Mouse (Mus musculus): ENCODE data around the gene Slc17a7. TPM values are rescaled to one million over a fixed set of nuclear protein-coding genes. Genes with fewer than 3 reads are reported as not detected.
"Not testable (repeated sequence)": the region's sequence is repeated elsewhere in the genome, so short reads cannot be mapped to it uniquely, and the experiment has no call there.

Slc17a7 gene
- polyA plus RNA-seq, 1 experiment from 2014 or later: not detected

GRCm38 (mm10) chr7:45147899-45148298 is 15.8 kb upstream of the Slc17a7 start:
- H3K4me1 ChIP-seq (replicated peaks): peaks cover 30% of the 10 kb centered on the region
- no peak overlapping the region for H3K27ac ChIP-seq (replicated peaks)
- ATAC-seq (ENCODE audit: insufficient read depth): peak; percentile 34
- no peak overlapping the region for H3K4me3 ChIP-seq (replicated peaks)
- no peaks in the 10 kb centered on the region for H3K9me3 ChIP-seq (replicated peaks)
- H3K4me2 ChIP-seq: no peak overlapping the region
- WGBS (ENCODE audit: insufficient replicate concordance): 75% methylated on average over 11 of the region's 11 CpGs
- no peak overlapping the region for H3K9ac ChIP-seq
- H3K36me3 ChIP-seq (replicated peaks): peaks cover 36% of the 10 kb centered on the region
- H3K27me3 ChIP-seq: no peaks in the 10 kb centered on the region

- Histone ChIP-seq H3K27ac (replicated peaks) (no peak overlapping the region), H3K36me3 (replicated peaks) (peaks cover 30% of the 10 kb centered on the region)
- 50% methylated on average over 4 of the region's 4 CpGs for WGBS (ENCODE audit: insufficient replicate concordance)
These were observed 15.1 kb upstream of the Slc17a7 start for GRCm38 (mm10) chr7:45148534-45149098.

GRCm38 (mm10) chr7:45149545-45149944 is 14.2 kb upstream of the Slc17a7 start:
- H3K4me1 ChIP-seq (replicated peaks): peaks cover 40% of the 10 kb centered on the region
- H3K9me3 ChIP-seq (replicated peaks): no peaks in the 10 kb centered on the region
- no peaks in the 10 kb centered on the region for H3K27me3 ChIP-seq
- no peak overlapping the region for H3K4me3 ChIP-seq (replicated peaks)
- no peak for ATAC-seq (ENCODE audit: insufficient read depth)
- peaks cover 21% of the 10 kb centered on the region for H3K36me3 ChIP-seq (replicated peaks)
- no peak overlapping the region for H3K27ac ChIP-seq (replicated peaks)
- no peak overlapping the region for H3K9ac ChIP-seq
- H3K4me2 ChIP-seq: no peak overlapping the region
- WGBS (ENCODE audit: insufficient replicate concordance): 75% methylated on average over 6 of the region's 6 CpGs

More at GRCm38 (mm10) chr7:45148534-45149098, 15.1 kb upstream of the Slc17a7 start:
- Histone ChIP-seq H3K4me2 (no peak overlapping the region), H3K27me3 (no peaks in the 10 kb centered on the region), H3K4me3 (replicated peaks) (no peak overlapping the region), H3K9ac (no peak overlapping the region), H3K9me3 (replicated peaks) (no peaks in the 10 kb centered on the region), H3K4me1 (replicated peaks) (peaks cover 37% of the 10 kb centered on the region)
- no peak for ATAC-seq (ENCODE audit: insufficient read depth)

GRCm38 (mm10) chr7:45150321-45150720 is 13.4 kb upstream of the Slc17a7 start:
- 70% methylated on average over 4 of the region's 4 CpGs for WGBS (ENCODE audit: insufficient replicate concordance)
- no peak for ATAC-seq (ENCODE audit: insufficient read depth)
- Histone ChIP-seq H3K9ac (no peak overlapping the region), H3K4me3 (replicated peaks) (no peak overlapping the region), H3K4me2 (no peak overlapping the region), H3K4me1 (replicated peaks) (peaks cover 48% of the 10 kb centered on the region), H3K27me3 (no peaks in the 10 kb centered on the region), H3K36me3 (replicated peaks) (peaks cover 17% of the 10 kb centered on the region), H3K9me3 (replicated peaks) (no peaks in the 10 kb centered on the region), H3K27ac (replicated peaks) (no peak overlapping the region)

GRCm38 (mm10) chr7:45151303-45151702 is 12.4 kb upstream of the Slc17a7 start:
- Histone ChIP-seq H3K9me3 (replicated peaks) (no peaks in the 10 kb centered on the region), H3K27ac (replicated peaks) (no peak overlapping the region), H3K4me2 (no peak overlapping the region), H3K27me3 (no peaks in the 10 kb centered on the region), H3K4me3 (replicated peaks) (no peak overlapping the region), H3K9ac (no peak overlapping the region), H3K4me1 (replicated peaks) (peaks cover 52% of the 10 kb centered on the region), H3K36me3 (replicated peaks) (peaks cover 7% of the 10 kb centered on the region; the same call in 1 of the 2 replicates)
- no peak for ATAC-seq (ENCODE audit: insufficient read depth)
- 65% methylated on average over 11 of the region's 11 CpGs for WGBS (ENCODE audit: insufficient replicate concordance)

GRCm38 (mm10) chr7:45153052-45153451 is 10.7 kb upstream of the Slc17a7 start:
- not testable (repeated sequence) for H3K27me3 ChIP-seq; H3K9me3 ChIP-seq (replicated peaks); ATAC-seq (ENCODE audit: insufficient read depth); H3K36me3 ChIP-seq (replicated peaks)
- peak overlapping the region; percentile 91 for H3K9ac ChIP-seq
- WGBS (ENCODE audit: insufficient replicate concordance): 68% methylated on average over 2 of the region's 2 CpGs
- H3K4me3 ChIP-seq (replicated peaks): peak overlapping the region; percentile 90
- peak overlapping the region; percentile 95; the same call in 1 of the 2 replicates for H3K27ac ChIP-seq (replicated peaks)
- peak overlapping the region; percentile 89 for H3K4me2 ChIP-seq
- peaks cover 44% of the 10 kb centered on the region for H3K4me1 ChIP-seq (replicated peaks)

- Histone ChIP-seq H3K27ac (replicated peaks) (peak overlapping the region; percentile 95), H3K9me3 (replicated peaks) (no peaks in the 10 kb centered on the region), H3K4me3 (replicated peaks) (peak overlapping the region; percentile 90), H3K4me2 (peak overlapping the region; percentile 89), H3K9ac (peak overlapping the region; percentile 91), H3K36me3 (replicated peaks) (peaks cover 9% of the 10 kb centered on the region; the same call in 1 of the 2 replicates), H3K4me1 (replicated peaks) (peaks cover 39% of the 10 kb centered on the region), H3K27me3 (no peaks in the 10 kb centered on the region)
- no peak for ATAC-seq (ENCODE audit: insufficient read depth)
- WGBS (ENCODE audit: insufficient replicate concordance): 2% methylated on average over 5 of the region's 5 CpGs
These were observed 10.2 kb upstream of the Slc17a7 start for GRCm38 (mm10) chr7:45153586-45153985.

- Histone ChIP-seq H3K4me2 (peak within 1 kb of the TSS; percentile 89), H3K27me3 (no peaks in the 10 kb centered on the region), H3K36me3 (replicated peaks) (peaks cover 10% of the 10 kb centered on the region), H3K9me3 (replicated peaks) (no peaks in the 10 kb centered on the region), H3K27ac (replicated peaks) (peak within 1 kb of the TSS; percentile 95), H3K4me3 (replicated peaks) (peak within 1 kb of the TSS; percentile 90), H3K9ac (peak within 1 kb of the TSS; percentile 91), H3K4me1 (replicated peaks) (peaks cover 39% of the 10 kb centered on the region)
- 3% methylated on average over 69 of the region's 69 CpGs for WGBS (ENCODE audit: insufficient replicate concordance)
- peak; percentile 93 for ATAC-seq (ENCODE audit: insufficient read depth)
These were observed 9.4 kb upstream of the Slc17a7 start, which contains the start of the genes Pih1d1 and Aldh16a1 for GRCm38 (mm10) chr7:45154096-45154992. Gene Pih1d1 (plus strand): TSS chr7:45154303. Gene Aldh16a1 (minus strand): TSS chr7:45154584.

- 63% methylated on average over 12 of the region's 12 CpGs for WGBS (ENCODE audit: insufficient replicate concordance)
- H3K4me3 ChIP-seq (replicated peaks): peak overlapping the region; percentile 90
- H3K9ac ChIP-seq: peak overlapping the region; percentile 21; the same call in 1 of the 2 replicates
- no peaks in the 10 kb centered on the region for H3K27me3 ChIP-seq
- H3K9me3 ChIP-seq (replicated peaks): no peaks in the 10 kb centered on the region
- peaks cover 37% of the 10 kb centered on the region for H3K4me1 ChIP-seq (replicated peaks)
- H3K4me2 ChIP-seq: peak overlapping the region; percentile 89
- H3K27ac ChIP-seq (replicated peaks): peak overlapping the region; percentile 95
- peak; percentile 12; the same call in 1 of the 2 replicates for ATAC-seq (ENCODE audit: insufficient read depth)
- peaks cover 10% of the 10 kb centered on the region for H3K36me3 ChIP-seq (replicated peaks)
These were observed 8.7 kb upstream of the Slc17a7 start for GRCm38 (mm10) chr7:45154993-45155514.

GRCm38 (mm10) chr7:45155590-45155989 is 8.2 kb upstream of the Slc17a7 start:
- 74% methylated on average over 9 of the region's 9 CpGs for WGBS (ENCODE audit: insufficient replicate concordance)
- Histone ChIP-seq H3K4me1 (replicated peaks) (peaks cover 32% of the 10 kb centered on the region), H3K36me3 (replicated peaks) (peaks cover 10% of the 10 kb centered on the region), H3K4me3 (replicated peaks) (no peak overlapping the region), H3K9me3 (replicated peaks) (no peaks in the 10 kb centered on the region), H3K4me2 (0 out of 2 replicates have a peak overlapping the region, but pooled peaks have one; percentile 89), H3K9ac (no peak overlapping the region), H3K27ac (replicated peaks) (no peak overlapping the region), H3K27me3 (no peaks in the 10 kb centered on the region)
- ATAC-seq (ENCODE audit: insufficient read depth): no peak

GRCm38 (mm10) chr7:45156206-45156605 is 7.5 kb upstream of the Slc17a7 start:
- Histone ChIP-seq H3K36me3 (replicated peaks) (peaks cover 10% of the 10 kb centered on the region), H3K4me3 (replicated peaks) (no peak overlapping the region), H3K27ac (replicated peaks) (no peak overlapping the region), H3K9ac (no peak overlapping the region), H3K9me3 (replicated peaks) (no peaks in the 10 kb centered on the region), H3K27me3 (no peaks in the 10 kb centered on the region), H3K4me2 (no peak overlapping the region), H3K4me1 (replicated peaks) (peaks cover 27% of the 10 kb centered on the region)
- WGBS (ENCODE audit: insufficient replicate concordance): 81% methylated on average over 15 of the region's 15 CpGs
- ATAC-seq (ENCODE audit: insufficient read depth): no peak
